Mouse (Mus musculus) right cerebral cortex, adult 2 months (tissue): ENCODE results near the gene Pxmp4.

Experiments used
- DNase-seq, 2 experiments: peaks; one replicate each; pipeline ENCODE4 v3.0.0; 2021 to 2022; ENCODE audit warnings: low spot score in 2 of 2

Pxmp4 gene

GRCm38 (mm10) chr2:154603638-154604153 is at the start of gene Pxmp4:
TSS of gene Pxmp4 (minus strand) at chr2:154603708.
- DNase-seq = peak; percentile 100

- DNase-seq = no peak
Observed at GRCm38 (mm10) chr2:154651363-154651762, 47.9 kb upstream of the Pxmp4 start, which contains the start of gene Chmp4b. TSS of gene Chmp4b (plus strand) at chr2:154651705.

GRCm38 (mm10) chr2:154650404-154650803 is 46.9 kb upstream of the Pxmp4 start:
- DNase-seq = no peak

- no peak for DNase-seq
Observed at GRCm38 (mm10) chr2:154648086-154648485, 44.6 kb upstream of the Pxmp4 start.

GRCm38 (mm10) chr2:154646634-154647033 is 43.1 kb upstream of the Pxmp4 start:
- DNase-seq = peak; percentile 30 to 36

GRCm38 (mm10) chr2:154642712-154643385 is 39.3 kb upstream of the Pxmp4 start:
- DNase-seq = no peak

- no peak for DNase-seq
Observed at GRCm38 (mm10) chr2:154642005-154642459, 38.5 kb upstream of the Pxmp4 start.

GRCm38 (mm10) chr2:154641176-154641575 is 37.7 kb upstream of the Pxmp4 start:
- DNase-seq = no peak

- DNase-seq = no peak
Observed at GRCm38 (mm10) chr2:154639115-154639514, 35.6 kb upstream of the Pxmp4 start.

GRCm38 (mm10) chr2:154638521-154638920 is 35.0 kb upstream of the Pxmp4 start:
- DNase-seq = no peak

GRCm38 (mm10) chr2:154635826-154636225 is 32.3 kb upstream of the Pxmp4 start:
- DNase-seq = no peak

- no peak for DNase-seq
Observed at GRCm38 (mm10) chr2:154633876-154634644, 30.6 kb upstream of the Pxmp4 start.

- DNase-seq = no peak
Observed at GRCm38 (mm10) chr2:154633039-154633742, 29.7 kb upstream of the Pxmp4 start.

- no peak for DNase-seq
Observed at GRCm38 (mm10) chr2:154632203-154632780, 28.8 kb upstream of the Pxmp4 start.

GRCm38 (mm10) chr2:154630531-154630930 is 27.0 kb upstream of the Pxmp4 start:
- no peak for DNase-seq

GRCm38 (mm10) chr2:154624137-154624536 is 20.6 kb upstream of the Pxmp4 start:
- DNase-seq = no peak

GRCm38 (mm10) chr2:154621684-154622083 is 18.2 kb upstream of the Pxmp4 start:
- DNase-seq = no peak

GRCm38 (mm10) chr2:154617061-154617460 is 13.6 kb upstream of the Pxmp4 start:
- no peak for DNase-seq

- DNase-seq = no peak
Observed at GRCm38 (mm10) chr2:154615674-154616073, 12.2 kb upstream of the Pxmp4 start.

GRCm38 (mm10) chr2:154614841-154615576 is 11.5 kb upstream of the Pxmp4 start:
- no peak for DNase-seq
